Mouse (Mus musculus) E14TG2a.4 (cell line): ENCODE data around the gene Ccr1l1.

Experiments used
- H3K27me3 ChIP-seq: 2 replicates; pipeline ENCODE4 v1.6.1; 2014; ENCODE audit warnings: low read length, control low read depth; ENCODE audit not compliant: insufficient read depth
- H3K36me3 ChIP-seq: 2 replicates; pipeline ENCODE4 v1.6.1; 2014; ENCODE audit warnings: low read length, control low read depth; ENCODE audit not compliant: insufficient read depth
- H3K4me1 ChIP-seq: replicated peaks from 2 replicates; pipeline ENCODE4 v1.6.1; 2014; ENCODE audit warnings: low read depth, low read length, control low read depth
- H3K4me3 ChIP-seq: replicated peaks from 2 replicates; pipeline ENCODE4 v1.5.1; 2014; ENCODE audit warnings: mild to moderate bottlenecking, low read length
- H3K9me3 ChIP-seq: 2 replicates; pipeline ENCODE4 v1.6.1; 2014; ENCODE audit warnings: low read length, control low read depth
- CTCF ChIP-seq: conservative IDR thresholded peaks from 2 replicates; pipeline ENCODE4 v1.5.1; 2014; ENCODE audit warnings: low read length
- NANOG ChIP-seq: IDR thresholded peaks from 2 replicates; pipeline ENCODE4 v1.6.1; 2014; ENCODE audit warnings: borderline replicate concordance, low read length, mixed read lengths
- POU5F1 ChIP-seq: IDR thresholded peaks from 2 replicates; pipeline ENCODE4 v1.6.1; 2014; ENCODE audit warnings: low read length, borderline replicate concordance

Ccr1l1 gene

GRCm38 (mm10) chr9:123935346-123935745 is 42.9 kb downstream of the Ccr1l1 start:
- peaks cover 60% of the 10 kb centered on the region for H3K9me3 ChIP-seq
- no peaks in the 10 kb centered on the region for H3K4me1 ChIP-seq
- H3K4me3 ChIP-seq, result peak overlapping the region; percentile 3; the same call in 1 of the 2 replicates
- peaks cover 50% of the 10 kb centered on the region for H3K36me3 ChIP-seq
- H3K27me3 ChIP-seq, result peaks cover 5% of the 10 kb centered on the region
- no peak for TF ChIP-seq NANOG
- TF ChIP-seq CTCF, result no peak
- TF ChIP-seq POU5F1, result no peak

- no peaks in the 10 kb centered on the region for H3K4me1 ChIP-seq
- peaks cover 52% of the 10 kb centered on the region for H3K36me3 ChIP-seq
- TF ChIP-seq CTCF (no peak), NANOG (no peak), POU5F1 (no peak)
- H3K27me3 ChIP-seq, result peaks cover 7% of the 10 kb centered on the region
- peaks cover 74% of the 10 kb centered on the region for H3K9me3 ChIP-seq
- no peak overlapping the region for H3K4me3 ChIP-seq
Observed at GRCm38 (mm10) chr9:123933716-123934445, 44.3 kb downstream of the Ccr1l1 start.

GRCm38 (mm10) chr9:123932911-123933675 is 45.1 kb downstream of the Ccr1l1 start:
- TF ChIP-seq CTCF (no peak), POU5F1 (no peak), NANOG (no peak)
- Histone ChIP-seq H3K4me1 (no peaks in the 10 kb centered on the region), H3K36me3 (peaks cover 52% of the 10 kb centered on the region)

GRCm38 (mm10) chr9:123931761-123932700 is 46.2 kb downstream of the Ccr1l1 start:
- TF ChIP-seq POU5F1 (no peak), NANOG (no peak), CTCF (no peak)
- Histone ChIP-seq H3K36me3 (peaks cover 52% of the 10 kb centered on the region), H3K27me3 (peaks cover 10% of the 10 kb centered on the region), H3K9me3 (peaks cover 89% of the 10 kb centered on the region), H3K4me3 (peak overlapping the region; percentile 1), H3K4me1 (no peaks in the 10 kb centered on the region)

More at GRCm38 (mm10) chr9:123932911-123933675, 45.1 kb downstream of the Ccr1l1 start:
- Histone ChIP-seq H3K4me3 (peak overlapping the region; percentile 0; the same call in 1 of the 2 replicates), H3K9me3 (peaks cover 82% of the 10 kb centered on the region), H3K27me3 (peaks cover 7% of the 10 kb centered on the region)

- Histone ChIP-seq H3K4me1 (no peaks in the 10 kb centered on the region), H3K27me3 (peaks cover 12% of the 10 kb centered on the region), H3K9me3 (peaks cover 78% of the 10 kb centered on the region), H3K4me3 (peak overlapping the region; percentile 35), H3K36me3 (peaks cover 41% of the 10 kb centered on the region)
- TF ChIP-seq POU5F1, result no peak
- no peak for TF ChIP-seq CTCF
- no peak for TF ChIP-seq NANOG
Observed at GRCm38 (mm10) chr9:123930926-123931325, 47.3 kb downstream of the Ccr1l1 start.

GRCm38 (mm10) chr9:123930476-123930875 is 47.7 kb downstream of the Ccr1l1 start:
- peak overlapping the region; percentile 35 for H3K4me3 ChIP-seq
- H3K4me1 ChIP-seq, result no peaks in the 10 kb centered on the region
- H3K36me3 ChIP-seq, result peaks cover 36% of the 10 kb centered on the region
- H3K9me3 ChIP-seq, result peaks cover 76% of the 10 kb centered on the region
- no peak for TF ChIP-seq CTCF
- no peak for TF ChIP-seq POU5F1
- TF ChIP-seq NANOG, result no peak
- peaks cover 13% of the 10 kb centered on the region for H3K27me3 ChIP-seq

GRCm38 (mm10) chr9:123929936-123930335 is 48.3 kb downstream of the Ccr1l1 start:
- Histone ChIP-seq H3K4me3 (peak overlapping the region; percentile 35), H3K36me3 (peaks cover 33% of the 10 kb centered on the region), H3K4me1 (no peaks in the 10 kb centered on the region), H3K9me3 (peaks cover 78% of the 10 kb centered on the region), H3K27me3 (peaks cover 13% of the 10 kb centered on the region)
- TF ChIP-seq CTCF (no peak), NANOG (no peak)

GRCm38 (mm10) chr9:123928759-123929246 is 49.4 kb downstream of the Ccr1l1 start:
- H3K36me3 ChIP-seq, result peaks cover 29% of the 10 kb centered on the region
- peaks cover 13% of the 10 kb centered on the region for H3K27me3 ChIP-seq
- H3K9me3 ChIP-seq, result peaks cover 77% of the 10 kb centered on the region
- TF ChIP-seq NANOG (no peak), CTCF (no peak), POU5F1 (no peak)
- H3K4me3 ChIP-seq, result peak overlapping the region; percentile 0
- no peaks in the 10 kb centered on the region for H3K4me1 ChIP-seq
